Mouse (Mus musculus): ENCODE measurements around the gene S100a16. TPM values are rescaled to one million over a fixed set of nuclear protein-coding genes. Genes with fewer than 3 reads are reported as not detected.
A peak's percentile ranks its signal among the peaks of the same experiment; 100 is the strongest.

The S100a16 gene
- polyA plus RNA-seq, 1 experiment from 2014 or later: 28.8 TPM

DNA sequence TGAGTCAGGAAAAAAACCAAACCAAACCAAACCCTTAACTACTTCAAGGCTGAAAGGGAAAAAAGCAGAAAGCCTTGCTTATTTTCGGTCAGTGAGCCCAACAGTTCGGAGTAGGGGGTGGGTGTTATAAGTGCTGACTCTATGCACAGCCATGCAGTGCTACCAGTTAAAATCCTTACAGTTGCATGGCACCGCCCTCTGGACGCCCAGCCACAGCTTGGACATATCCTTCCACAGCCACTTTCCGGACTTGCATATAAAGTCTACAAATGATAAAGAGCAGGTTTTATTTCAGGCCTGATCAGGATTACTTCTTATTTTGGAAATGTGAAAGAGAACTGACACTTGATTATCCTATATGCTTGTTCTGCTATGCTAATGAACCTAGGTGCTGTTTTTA, 31.8 kb upstream of the S100a16 start:
- H3K4me2 ChIP-seq (ENCODE audit: low read depth, low read length, severe bottlenecking): no peak overlapping the region
- no peak for ATAC-seq (replicated peaks; ENCODE audit: low FRiP score)
- H3K4me1 ChIP-seq (replicated peaks; ENCODE audit: control insufficient read depth, insufficient read depth, low read length): peaks cover 7% of the 10 kb centered on the region; the same call in 1 of the 2 replicates
- H3K9me3 ChIP-seq (ENCODE audit: control insufficient read depth, low read length): no peaks in the 10 kb centered on the region
- 93% methylated on average over 5 of the region's 5 CpGs for WGBS
- DNase-seq (ENCODE audit: low spot score): no peak
- H3K36me3 ChIP-seq (ENCODE audit: control insufficient read depth, insufficient read depth, low read length): peaks cover 12% of the 10 kb centered on the region
- no peak overlapping the region for H3K27ac ChIP-seq (ENCODE audit: low read depth, low read length)
- H3K9ac ChIP-seq (ENCODE audit: low read length): no peak overlapping the region
- no peak overlapping the region for H3K4me3 ChIP-seq (ENCODE audit: low read depth, low read length)
- H3K27me3 ChIP-seq (ENCODE audit: control insufficient read depth, insufficient read depth, low read length): no peaks in the 10 kb centered on the region

DNA sequence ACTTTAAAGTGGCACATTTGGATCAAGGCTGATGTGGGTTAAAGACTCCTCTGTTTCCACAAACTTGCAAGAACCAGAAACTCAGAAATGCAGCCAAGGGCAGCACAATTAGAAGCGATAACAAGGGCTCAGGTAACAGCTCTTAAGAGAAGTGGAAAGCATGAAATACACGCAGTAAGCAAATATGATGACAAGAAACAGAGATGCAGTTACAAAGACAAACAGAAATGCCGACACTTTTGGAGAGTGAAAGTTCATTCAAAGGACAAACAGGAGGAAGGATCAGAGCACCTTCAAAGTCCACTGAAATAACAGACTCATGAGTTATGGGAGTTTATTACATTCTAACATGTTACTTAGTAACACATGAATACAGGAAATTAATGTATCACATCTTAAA, 30.7 kb upstream of the S100a16 start:
- no peaks in the 10 kb centered on the region for H3K9me3 ChIP-seq (ENCODE audit: control insufficient read depth, low read length)
- no peak overlapping the region for H3K27ac ChIP-seq (ENCODE audit: low read depth, low read length)
- H3K4me3 ChIP-seq (ENCODE audit: low read depth, low read length): no peak overlapping the region
- H3K27me3 ChIP-seq (ENCODE audit: control insufficient read depth, insufficient read depth, low read length): no peaks in the 10 kb centered on the region
- ATAC-seq (replicated peaks; ENCODE audit: low FRiP score) (no peak), DNase-seq (ENCODE audit: low spot score) (no peak)
- H3K4me2 ChIP-seq (ENCODE audit: low read depth, low read length, severe bottlenecking): no peak overlapping the region
- WGBS: 95% methylated on average over 3 of the region's 3 CpGs
- H3K9ac ChIP-seq (ENCODE audit: low read length): no peak overlapping the region
- H3K4me1 ChIP-seq (replicated peaks; ENCODE audit: control insufficient read depth, insufficient read depth, low read length): peaks cover 7% of the 10 kb centered on the region; the same call in 1 of the 2 replicates
- peaks cover 12% of the 10 kb centered on the region for H3K36me3 ChIP-seq (ENCODE audit: control insufficient read depth, insufficient read depth, low read length)

DNA sequence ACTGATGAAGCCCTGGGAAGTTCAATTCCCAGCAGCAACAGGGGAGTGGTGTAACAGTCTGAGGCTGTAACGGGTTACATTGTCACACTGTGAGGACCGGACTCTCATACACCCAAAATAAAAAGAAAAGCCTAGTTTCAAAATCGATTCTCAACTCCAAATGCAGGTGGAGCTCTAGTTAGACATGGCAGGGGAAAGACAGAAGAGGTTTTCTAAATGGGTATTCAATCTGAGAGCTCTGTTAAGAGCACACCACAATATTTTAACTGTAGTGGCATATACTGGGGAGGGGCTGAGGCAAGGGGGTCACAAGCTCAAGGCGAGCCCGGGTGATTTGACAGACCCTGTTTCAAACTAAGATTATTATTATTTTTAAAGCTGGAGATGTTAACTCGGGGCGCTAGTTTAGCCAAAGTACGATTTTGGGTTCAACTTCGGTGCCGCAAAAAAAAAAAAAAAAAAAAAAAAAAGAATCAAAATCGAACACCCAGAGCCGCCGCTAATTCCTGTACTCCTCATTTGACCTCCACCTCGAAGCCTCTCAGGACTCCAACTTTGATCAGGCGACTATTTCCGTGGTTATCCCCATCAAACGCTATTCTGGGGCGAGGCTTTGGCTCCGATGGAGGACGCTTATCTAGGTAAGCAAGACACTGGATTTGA, 28.6 kb upstream of the S100a16 start:
- H3K4me3 ChIP-seq (ENCODE audit: low read depth, low read length): peak overlapping the region; percentile 93
- ATAC-seq (replicated peaks; ENCODE audit: low FRiP score): no peak

DNA sequence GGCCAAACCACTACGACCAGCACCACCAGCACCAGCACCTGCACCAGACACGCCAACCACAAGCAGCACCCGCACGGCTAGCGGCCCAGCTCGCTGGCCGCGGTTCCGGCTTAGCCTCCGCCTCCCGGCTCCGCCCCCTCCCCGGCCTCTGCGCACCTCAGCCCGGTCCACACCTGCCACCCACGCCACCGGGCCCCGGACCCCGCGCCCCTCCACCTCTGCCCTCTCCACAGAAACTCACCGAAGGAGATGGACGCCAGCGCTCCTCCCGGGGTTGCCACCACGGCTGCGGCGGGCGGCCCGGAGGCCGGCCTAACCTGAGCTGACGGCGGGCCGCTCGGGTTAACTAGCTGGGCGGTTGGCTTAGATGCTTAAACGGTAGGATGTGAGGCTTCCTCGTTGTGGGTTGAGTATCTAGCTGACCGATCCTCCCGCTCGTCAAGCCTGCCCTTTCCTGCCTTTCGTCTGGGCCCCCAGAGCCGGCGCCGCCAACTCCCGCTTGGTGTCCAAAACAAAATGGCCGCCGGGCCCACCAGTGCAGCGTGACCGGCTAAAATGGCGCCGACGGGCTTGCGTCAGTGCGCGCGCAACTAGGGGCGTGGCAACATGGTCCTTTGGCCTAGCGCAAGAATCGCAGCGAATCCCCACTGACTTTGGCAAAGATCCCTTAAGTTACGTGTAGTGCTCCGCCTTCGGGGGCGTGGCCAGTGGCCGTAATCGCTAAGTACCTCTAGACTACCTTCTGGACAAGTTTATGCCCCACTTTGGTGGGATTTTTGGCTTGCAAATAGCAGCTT, 27.9 kb upstream of the S100a16 start, which contains the start of gene Chtop:
Chtop (minus strand) TSS at position 549 of the 797 bp plus-strand sequence.
- peak within 1 kb of the TSS; percentile 59 for H3K4me2 ChIP-seq (ENCODE audit: low read depth, low read length, severe bottlenecking)
- H3K36me3 ChIP-seq (ENCODE audit: control insufficient read depth, insufficient read depth, low read length): peaks cover 4% of the 10 kb centered on the region; the same call in 1 of the 2 replicates
- H3K27ac ChIP-seq (ENCODE audit: low read depth, low read length): peak within 1 kb of the TSS; percentile 77
- under 1% methylated on average over 65 of the region's 66 CpGs for WGBS
- H3K9ac ChIP-seq (ENCODE audit: low read length): peak within 1 kb of the TSS; percentile 99
- H3K9me3 ChIP-seq (ENCODE audit: control insufficient read depth, low read length): no peaks in the 10 kb centered on the region
- H3K4me1 ChIP-seq (replicated peaks; ENCODE audit: control insufficient read depth, insufficient read depth, low read length): peaks cover 9% of the 10 kb centered on the region; the same call in 1 of the 2 replicates
- H3K27me3 ChIP-seq (ENCODE audit: control insufficient read depth, insufficient read depth, low read length): peaks cover 5% of the 10 kb centered on the region
- H3K4me3 ChIP-seq (ENCODE audit: low read depth, low read length): peak within 1 kb of the TSS; percentile 93
- ATAC-seq (replicated peaks; ENCODE audit: low FRiP score) (peak; percentile 94), DNase-seq (ENCODE audit: low spot score) (peak; percentile 100)

More for the DNA sequence above, 28.6 kb upstream of the S100a16 start:
- Histone ChIP-seq H3K27ac (ENCODE audit: low read depth, low read length) (no peak overlapping the region), H3K9ac (ENCODE audit: low read length) (peak overlapping the region; percentile 99), H3K4me2 (ENCODE audit: low read depth, low read length, severe bottlenecking) (peak overlapping the region; percentile 59), H3K36me3 (ENCODE audit: control insufficient read depth, insufficient read depth, low read length) (peaks cover 4% of the 10 kb centered on the region; the same call in 1 of the 2 replicates), H3K27me3 (ENCODE audit: control insufficient read depth, insufficient read depth, low read length) (peaks cover 3% of the 10 kb centered on the region; the same call in 1 of the 2 replicates), H3K9me3 (ENCODE audit: control insufficient read depth, low read length) (no peaks in the 10 kb centered on the region), H3K4me1 (replicated peaks; ENCODE audit: control insufficient read depth, insufficient read depth, low read length) (peaks cover 7% of the 10 kb centered on the region; the same call in 1 of the 2 replicates)
- 5% methylated on average over 20 of the region's 20 CpGs for WGBS
- no peak for DNase-seq (ENCODE audit: low spot score)

DNA sequence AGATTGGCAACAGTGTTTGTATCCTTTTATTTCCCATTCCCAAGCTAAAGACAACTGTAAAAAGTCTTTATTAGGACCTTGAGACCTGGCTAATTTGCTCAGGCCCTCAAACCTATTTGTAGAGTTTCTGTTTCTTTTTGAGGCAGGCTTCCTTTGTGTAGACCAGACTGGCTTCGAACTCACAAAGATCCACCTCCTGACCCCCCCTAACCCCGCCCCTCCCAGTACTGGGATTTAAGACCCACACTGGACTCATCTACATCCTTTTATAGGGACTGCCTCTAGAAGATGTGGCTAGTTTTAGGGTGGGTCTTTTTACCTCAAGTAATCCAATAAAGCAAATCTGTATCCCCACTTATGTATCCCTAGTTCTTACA, 27.3 kb upstream of the S100a16 start:
- 6% methylated on average over 2 of the region's 2 CpGs for WGBS
- peaks cover 10% of the 10 kb centered on the region; the same call in 1 of the 2 replicates for H3K4me1 ChIP-seq (replicated peaks; ENCODE audit: control insufficient read depth, insufficient read depth, low read length)
- peak overlapping the region; percentile 35; the same call in 1 of the 2 replicates for H3K4me2 ChIP-seq (ENCODE audit: low read depth, low read length, severe bottlenecking)
- DNase-seq (ENCODE audit: low spot score) (no peak), ATAC-seq (replicated peaks; ENCODE audit: low FRiP score) (peak; percentile 29)
- peaks cover 5% of the 10 kb centered on the region for H3K27me3 ChIP-seq (ENCODE audit: control insufficient read depth, insufficient read depth, low read length)
- H3K9ac ChIP-seq (ENCODE audit: low read length): no peak overlapping the region; the same call in 1 of the 2 replicates
- no peaks in the 10 kb centered on the region for H3K9me3 ChIP-seq (ENCODE audit: control insufficient read depth, low read length)
- H3K36me3 ChIP-seq (ENCODE audit: control insufficient read depth, insufficient read depth, low read length): peaks cover 4% of the 10 kb centered on the region; the same call in 1 of the 2 replicates
- H3K27ac ChIP-seq (ENCODE audit: low read depth, low read length): 0 out of 2 replicates have a peak overlapping the region, but pooled peaks have one; percentile 4
- peak overlapping the region; percentile 93; the same call in 1 of the 2 replicates for H3K4me3 ChIP-seq (ENCODE audit: low read depth, low read length)

DNA sequence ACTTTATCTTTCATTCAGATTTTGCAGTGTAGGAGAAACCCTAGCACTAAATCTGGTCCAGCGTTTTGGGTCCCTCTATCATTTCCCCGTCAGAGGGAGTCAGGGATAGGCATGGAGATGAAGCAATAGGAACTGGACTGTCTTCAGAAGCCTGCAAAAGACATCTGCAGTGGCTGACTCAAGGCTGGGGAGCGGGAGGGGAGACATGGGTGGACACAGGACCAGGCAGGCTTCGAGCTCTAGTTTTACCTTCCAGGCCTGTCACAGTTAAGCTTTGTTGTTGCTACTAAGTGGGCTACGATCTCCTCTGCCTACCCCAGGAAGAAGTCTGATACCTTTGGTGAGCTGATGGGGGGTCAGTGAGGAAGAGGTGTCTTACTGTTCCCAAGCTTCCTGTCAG, 24.8 kb upstream of the S100a16 start:
- Histone ChIP-seq H3K4me2 (ENCODE audit: low read depth, low read length, severe bottlenecking) (no peak overlapping the region), H3K36me3 (ENCODE audit: control insufficient read depth, insufficient read depth, low read length) (no peaks in the 10 kb centered on the region), H3K27me3 (ENCODE audit: control insufficient read depth, insufficient read depth, low read length) (peaks cover 12% of the 10 kb centered on the region), H3K4me3 (ENCODE audit: low read depth, low read length) (no peak overlapping the region), H3K9ac (ENCODE audit: low read length) (no peak overlapping the region), H3K9me3 (ENCODE audit: control insufficient read depth, low read length) (no peaks in the 10 kb centered on the region), H3K27ac (ENCODE audit: low read depth, low read length) (no peak overlapping the region), H3K4me1 (replicated peaks; ENCODE audit: control insufficient read depth, insufficient read depth, low read length) (peaks cover 10% of the 10 kb centered on the region; the same call in 1 of the 2 replicates)
- ATAC-seq (replicated peaks; ENCODE audit: low FRiP score) (no peak), DNase-seq (ENCODE audit: low spot score) (no peak)
- 88% methylated on average over 5 of the region's 5 CpGs for WGBS

DNA sequence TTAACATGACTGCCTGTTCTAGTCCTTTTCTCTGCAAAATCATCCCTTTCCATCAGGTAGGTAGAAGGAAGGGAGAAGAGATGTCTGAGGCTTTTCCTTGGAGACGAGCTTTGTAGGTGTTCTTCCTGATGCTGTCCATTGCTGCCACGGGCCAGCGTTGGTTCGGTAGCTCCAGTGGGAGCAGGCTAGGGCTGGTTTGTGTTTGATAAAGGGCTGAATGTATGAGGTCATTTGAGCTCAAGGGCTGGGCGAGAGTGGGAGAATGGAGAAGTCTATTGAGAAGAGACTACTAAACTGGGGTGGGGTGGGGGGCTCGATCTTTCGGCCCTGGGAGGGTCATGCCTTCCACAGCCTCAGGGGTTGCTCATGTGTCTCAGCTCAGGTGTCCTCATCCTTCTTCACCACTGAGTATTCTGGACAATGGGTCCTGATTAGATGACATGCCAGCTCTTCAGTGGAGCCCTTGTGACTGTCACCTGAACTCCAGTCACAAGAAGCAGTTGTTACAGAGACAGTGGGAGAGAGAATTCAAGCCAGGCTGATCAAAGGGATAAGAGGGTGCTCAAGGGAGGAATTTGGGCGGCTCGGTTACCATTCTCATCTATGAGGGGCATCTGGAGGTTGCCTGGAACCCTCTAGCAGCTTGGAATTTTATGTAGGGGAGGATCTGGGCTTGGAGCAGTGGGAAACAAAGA, 24.0 kb upstream of the S100a16 start:
- Histone ChIP-seq H3K4me2 (ENCODE audit: low read depth, low read length, severe bottlenecking) (no peak overlapping the region), H3K36me3 (ENCODE audit: control insufficient read depth, insufficient read depth, low read length) (no peaks in the 10 kb centered on the region), H3K4me1 (replicated peaks; ENCODE audit: control insufficient read depth, insufficient read depth, low read length) (peaks cover 3% of the 10 kb centered on the region; the same call in 1 of the 2 replicates), H3K9ac (ENCODE audit: low read length) (no peak overlapping the region), H3K9me3 (ENCODE audit: control insufficient read depth, low read length) (no peaks in the 10 kb centered on the region), H3K27ac (ENCODE audit: low read depth, low read length) (no peak overlapping the region), H3K4me3 (ENCODE audit: low read depth, low read length) (no peak overlapping the region), H3K27me3 (ENCODE audit: control insufficient read depth, insufficient read depth, low read length) (peaks cover 12% of the 10 kb centered on the region)
- WGBS: 79% methylated on average over 9 of the region's 9 CpGs
- no peak for DNase-seq (ENCODE audit: low spot score)
- no peak for ATAC-seq (replicated peaks; ENCODE audit: low FRiP score)
